Mouse (Mus musculus) kidney, postnatal 0 days (tissue): ENCODE results near the gene Il1f8. TPM values are rescaled to one million over a fixed set of nuclear protein-coding genes. Genes with fewer than 3 reads are reported as not detected.
A peak's percentile ranks its signal among the peaks of the same experiment; 100 is the strongest.

Experiments used
- ATAC-seq: fragments of 200-750 bp; cut with Nextera tagmentation; replicated peaks from 2 replicates; pipeline ENCODE4 v1.8.0; 2017; ENCODE audit warnings: low read depth, moderate number of reproducible peaks, moderate TSS enrichment, moderate library complexity; ENCODE audit not compliant: low FRiP score
- DNase-seq: peaks from one replicate; pipeline ENCODE4 v3.0.0-alpha.2; 2016; ENCODE audit warnings: low spot score
- H3K27ac ChIP-seq: fragments of 300-500 bp; sonication (generic); 2 replicates; pipeline ENCODE4 v1.5.1; 2014; ENCODE audit warnings: mild to moderate bottlenecking
- H3K27me3 ChIP-seq: fragments of 300-500 bp; sonication (generic); 2 replicates; pipeline ENCODE4 v1.6.1; 2014; ENCODE audit warnings: low read length, mixed read lengths; ENCODE audit not compliant: insufficient read depth
- H3K36me3 ChIP-seq: fragments of 300-500 bp; sonication (generic); 2 replicates; pipeline ENCODE4 v1.6.1; 2014; ENCODE audit warnings: low read length, mixed read lengths; ENCODE audit not compliant: insufficient read depth
- H3K4me1 ChIP-seq: fragments of 300-500 bp; sonication (generic); replicated peaks from 2 replicates; pipeline ENCODE4 v1.6.1; 2014; ENCODE audit warnings: antibody characterized with exemption, low read length, mixed read lengths; ENCODE audit not compliant: insufficient read depth
- H3K4me2 ChIP-seq: fragments of 300-500 bp; sonication (generic); 2 replicates; pipeline ENCODE4 v1.6.1; 2014; ENCODE audit warnings: mild to moderate bottlenecking, low read length, moderate library complexity, mixed read lengths
- H3K4me3 ChIP-seq: fragments of 300-500 bp; sonication (generic); replicated peaks from 2 replicates; pipeline ENCODE4 v1.5.1; 2014; ENCODE audit warnings: low read depth, low read length
- H3K9ac ChIP-seq: fragments of 300-500 bp; sonication (generic); 2 replicates; pipeline ENCODE4 v1.6.1; 2014; ENCODE audit warnings: low read depth, low read length
- H3K9me3 ChIP-seq: fragments of 300-500 bp; sonication (generic); replicated peaks from 2 replicates; pipeline ENCODE4 v1.6.1; 2016; ENCODE audit warnings: low read length, inconsistent platforms, mixed read lengths
- CTCF ChIP-seq: IDR thresholded peaks from 2 replicates; pipeline ENCODE4 v1.5.1; 2016; ENCODE audit warnings: antibody characterized with exemption, low read depth, mild to moderate bottlenecking, moderate library complexity
- WGBS: fragments of 180-500 bp; shearing (Covaris S2); extraction: QIAGEN DNeasy Blood & Tissue Kit; methylation state at CpG from one replicate; pipeline ENCODE4 v1.1.7; 2014; 5-methylcytosine and 5-hydroxymethylcytosine counted together
- polyA plus RNA-seq: library from polyadenylated mRNA; unstranded; fragments of >200 nt; fragmentation: Nextera tagmentation; extraction: Ambion mirVana; gene quantifications from 2 replicates; pipeline ENCODE4 v1.2.1, GENCODE M21; 2015

Gene Il1f8
- polyA plus RNA-seq, 1 experiment from 2014 or later: not detected

DNA sequence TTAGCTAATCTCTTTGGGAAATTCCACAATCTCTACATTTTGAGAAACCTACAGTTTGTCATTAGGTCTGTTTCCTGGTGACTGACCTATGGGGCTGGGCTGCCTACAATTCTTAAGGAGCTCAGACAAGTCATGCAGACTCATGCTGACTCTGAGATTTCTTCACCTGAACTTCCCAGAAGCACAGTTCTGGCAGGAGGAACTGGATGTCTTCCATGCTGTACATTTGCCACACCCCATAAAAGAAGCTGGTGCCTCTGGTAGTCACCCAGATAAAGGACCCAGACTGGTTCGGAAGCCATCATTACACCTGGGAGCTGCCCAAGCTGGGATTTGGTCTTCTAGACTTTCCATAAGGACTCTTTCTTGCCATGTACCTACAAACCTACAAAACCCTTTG lies 33.2 kb downstream of the Il1f8 start, which contains the start of gene Il1f9:
Gene Il1f9, plus strand, starts transcription at position 301 of the 400 bp plus-strand sequence.
- DNase-seq: no peak
- H3K4me1 ChIP-seq: no peaks in the 10 kb centered on the region
- ATAC-seq: no peak
- H3K36me3 ChIP-seq: no peaks in the 10 kb centered on the region
- no peak within 1 kb of the TSS for H3K9ac ChIP-seq
- no peak within 1 kb of the TSS for H3K4me3 ChIP-seq
- no peaks in the 10 kb centered on the region for H3K9me3 ChIP-seq
- no peaks in the 10 kb centered on the region for H3K27me3 ChIP-seq
- H3K4me2 ChIP-seq: no peak within 1 kb of the TSS
- TF ChIP-seq CTCF: no peak
- 93% methylated on average over 1 of the region's 1 CpGs for WGBS
- no peak within 1 kb of the TSS for H3K27ac ChIP-seq

- DNase-seq (no peak), ATAC-seq (no peak)
- Histone ChIP-seq H3K9ac (no peak overlapping the region), H3K36me3 (no peaks in the 10 kb centered on the region), H3K4me2 (no peak overlapping the region), H3K27ac (no peak overlapping the region), H3K4me3 (no peak overlapping the region), H3K27me3 (no peaks in the 10 kb centered on the region), H3K9me3 (no peaks in the 10 kb centered on the region), H3K4me1 (no peaks in the 10 kb centered on the region)
- no peak for TF ChIP-seq CTCF
- 63% methylated on average over 6 of the region's 6 CpGs for WGBS
Observed at GRCm38 (mm10) chr2:24187585-24187984, 34.6 kb downstream of the Il1f8 start.

- H3K4me2 ChIP-seq: no peak overlapping the region
- no peaks in the 10 kb centered on the region for H3K9me3 ChIP-seq
- H3K9ac ChIP-seq: no peak overlapping the region
- H3K27me3 ChIP-seq: no peaks in the 10 kb centered on the region
- TF ChIP-seq CTCF: peak; percentile 37; the same call in 1 of the 2 replicates
- no peak for ATAC-seq
- WGBS: 63% methylated on average over 1 of the region's 1 CpGs
- no peak overlapping the region for H3K4me3 ChIP-seq
- DNase-seq: no peak
- no peaks in the 10 kb centered on the region for H3K4me1 ChIP-seq
- H3K36me3 ChIP-seq: no peaks in the 10 kb centered on the region
- H3K27ac ChIP-seq: no peak overlapping the region
Observed at GRCm38 (mm10) chr2:24188189-24188588, 35.2 kb downstream of the Il1f8 start.

Other genes with a start within 250 kb of the Il1f8 start
- 5.3 and 5.8 TPM in 2 replicates for gene Hnmt, start 103.8 kb upstream of the Il1f8 start, polyA plus RNA-seq
- gene Tbpl2, start 56.6 kb upstream of the Il1f8 start, polyA plus RNA-seq: not detected in 2 replicates
- gene Il1f9, start 33.3 kb downstream of the Il1f8 start, polyA plus RNA-seq: 0.11 and 0.15 TPM in 2 replicates
- 0.58 and 0.93 TPM in 2 replicates for gene Il1f6, start 62.3 kb downstream of the Il1f8 start, polyA plus RNA-seq
- gene Il1f5, start 123.8 kb downstream of the Il1f8 start, polyA plus RNA-seq: 0.45 TPM in 2 replicates
- gene Il1f10, start 138.0 kb downstream of the Il1f8 start, polyA plus RNA-seq: not detected in 2 replicates
- gene Il1rn, start 183.7 kb downstream of the Il1f8 start, polyA plus RNA-seq: 0.92 TPM in 2 replicates
- gene Psd4, start 214.4 kb downstream of the Il1f8 start, polyA plus RNA-seq: 2.2 and 2.3 TPM in 2 replicates